Mouse (Mus musculus) CH12.LX (cell line): ENCODE measurements at regions not wholly inside any gene's neighbourhood (a gene's known extent, or its start where the extent isn't known, plus 50 kb on each side); places are given as distances from the start of the nearest gene placed in this dataset.

ENCODE experiments used
- BHLHE40 ChIP-seq: IDR thresholded peaks from 2 replicates; pipeline ENCODE4 v1.6.1; 2011; ENCODE audit warnings: mild to moderate bottlenecking, low read depth, low read length, improper control_type of control experiment
- CHD2 ChIP-seq: IDR thresholded peaks from 2 replicates; pipeline ENCODE4 v1.6.1; 2011; ENCODE audit warnings: low read length, improper control_type of control experiment
- CTCF ChIP-seq, 2 experiments: IDR thresholded peaks in 1 of 2; conservative IDR thresholded peaks in 1 of 2; 2 replicates each; pipeline ENCODE4 v1.5.1; 2011 to 2012; ENCODE audit warnings: low read depth in 2 of 2, low read length in 2 of 2, improper control_type of control experiment in 1 of 2, inconsistent platforms in 1 of 2, mild to moderate bottlenecking in 1 of 2, moderate library complexity in 1 of 2
- GABPA ChIP-seq: IDR thresholded peaks from 2 replicates; pipeline ENCODE4 v1.6.1; 2012; ENCODE audit warnings: low read depth, low read length, improper control_type of control experiment, inconsistent platforms; ENCODE audit not compliant: insufficient replicate concordance
- POLR2A ChIP-seq: IDR thresholded peaks from 2 replicates; pipeline ENCODE4 v1.6.1; 2011; ENCODE audit warnings: low read depth, mild to moderate bottlenecking, improper control_type of control experiment, low read length
- SIN3A ChIP-seq: IDR thresholded peaks from 2 replicates; pipeline ENCODE4 v1.6.1; 2012; ENCODE audit warnings: low read length, improper control_type of control experiment, inconsistent platforms
- SMC3 ChIP-seq: IDR thresholded peaks from 2 replicates; pipeline ENCODE4 v1.6.1; 2011; ENCODE audit warnings: low read depth, low read length, improper control_type of control experiment
- TBP ChIP-seq: conservative IDR thresholded peaks from 2 replicates; pipeline ENCODE4 v1.6.1; 2011; ENCODE audit warnings: low read depth, low read length, improper control_type of control experiment

DNA sequence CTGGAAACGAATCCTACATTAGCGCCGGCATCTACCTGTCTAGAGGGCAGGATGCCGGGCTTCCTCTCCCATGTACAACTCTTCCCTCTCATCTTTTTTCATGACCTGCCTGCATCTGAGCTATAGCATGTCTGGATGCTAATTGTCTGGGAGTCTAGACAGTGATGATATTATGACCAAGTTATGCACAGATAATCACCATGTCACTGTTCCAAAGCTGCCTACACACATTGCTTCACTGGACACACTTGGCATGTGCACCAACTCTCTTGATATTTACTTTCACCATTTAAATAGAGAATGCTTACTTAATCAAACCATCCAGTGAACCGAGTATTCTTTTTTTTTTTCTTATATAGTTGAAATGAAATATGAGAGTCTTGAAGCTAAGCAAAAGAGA is 270.2 kb upstream of the Runx1 start:
- no peak for TF ChIP-seq BHLHE40
- no peak for TF ChIP-seq SIN3A
- TF ChIP-seq POLR2A, result no peak
- TF ChIP-seq CHD2, result no peak
- TF ChIP-seq SMC3, result no peak
- no peak for TF ChIP-seq GABPA
- no peak for TF ChIP-seq CTCF (conservative IDR thresholded peaks at IDR 0.05 in 1 of 2, IDR thresholded peaks at IDR 0.05 in 1 of 2; ENCODE audit: low read depth in 2 of 2, low read length in 2 of 2)
- TF ChIP-seq TBP, result no peak
